Mouse (Mus musculus): Measurements from ENCODE around the gene Baz2a. TPM values are rescaled to one million over a fixed set of nuclear protein-coding genes. Genes with fewer than 3 reads are reported as not detected.
A peak's percentile ranks its signal among the peaks of the same experiment; 100 is the strongest.
"Not testable (repeated sequence)": the region's sequence is repeated elsewhere in the genome, so short reads cannot be mapped to it uniquely, and the experiment has no call there.

Baz2a gene
- polyA plus RNA-seq, 1 experiment from 2014 or later: 17.2 TPM

DNA sequence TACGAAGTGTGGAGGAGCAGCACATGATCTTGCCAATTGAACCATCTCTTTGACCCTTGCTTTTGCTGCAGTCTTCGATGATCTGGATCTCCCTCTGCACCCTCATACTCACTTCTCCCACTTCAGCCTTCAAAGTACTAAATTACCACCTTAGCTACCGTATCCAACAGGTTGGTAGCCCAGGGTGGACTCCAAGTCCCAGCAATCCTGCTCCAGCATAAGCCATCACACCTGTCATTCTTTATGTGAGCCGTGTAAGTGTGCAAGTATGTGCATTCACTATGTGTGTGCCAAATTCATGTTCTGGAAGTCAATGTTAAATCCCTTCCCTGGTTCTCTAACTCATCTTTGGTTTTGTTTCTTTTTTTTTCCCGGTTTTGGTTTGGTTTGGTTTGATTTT is 39.8 kb upstream of the Baz2a start:
- WGBS: 91% methylated on average over 5 of the region's 5 CpGs
- no peaks in the 10 kb centered on the region for H3K9me3 ChIP-seq (ENCODE audit: control insufficient read depth, low read length)

DNA sequence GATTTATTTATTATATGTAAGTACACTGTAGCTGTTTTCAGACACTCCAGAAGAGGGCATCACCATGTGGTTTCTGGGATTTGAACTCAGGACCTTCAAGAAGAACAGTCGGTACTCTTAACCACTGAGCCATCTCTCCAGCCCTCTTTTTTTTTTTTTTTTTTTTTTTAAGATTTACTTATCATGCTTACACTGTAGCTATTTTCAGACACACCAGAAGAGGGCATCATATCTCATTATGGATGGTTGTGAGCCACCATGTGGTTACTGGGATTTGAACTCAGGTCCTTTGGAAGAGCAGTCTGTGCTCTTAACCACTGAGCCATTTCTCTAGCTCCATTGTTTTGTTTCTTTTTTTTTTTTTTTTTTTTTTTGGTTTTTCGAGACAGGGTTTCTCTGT is 39.2 kb upstream of the Baz2a start:
- H3K4me2 ChIP-seq (ENCODE audit: low read length); H3K9ac ChIP-seq (ENCODE audit: low read length); H3K9me3 ChIP-seq (ENCODE audit: control insufficient read depth, low read length); H3K27me3 ChIP-seq (ENCODE audit: control insufficient read depth, insufficient read depth, low read length); H3K27ac ChIP-seq (replicated peaks in 1 of 2; ENCODE audit: control insufficient read depth in 1 of 2, insufficient read depth in 1 of 2, low read depth in 2 of 2, low read length in 2 of 2); ATAC-seq (ENCODE audit: insufficient number of reproducible peaks, insufficient read depth, low FRiP score, low read depth); H3K4me1 ChIP-seq (ENCODE audit: control insufficient read depth in 2 of 2, insufficient read depth in 2 of 2, low read length in 2 of 2); H3K4me3 ChIP-seq (ENCODE audit: control insufficient read depth in 1 of 2, insufficient read depth in 1 of 2, low read depth in 1 of 2, low read length in 2 of 2): not testable (repeated sequence)
- WGBS: 90% methylated on average over 1 of the region's 2 CpGs
- peaks cover 43% of the 10 kb centered on the region for H3K36me3 ChIP-seq (ENCODE audit: control insufficient read depth, insufficient read depth, low read length)

More for the DNA sequence above, 39.8 kb upstream of the Baz2a start:
- H3K4me3 ChIP-seq (ENCODE audit: control insufficient read depth in 1 of 2, insufficient read depth in 1 of 2, low read depth in 1 of 2, low read length in 2 of 2): no peak overlapping the region
- no peaks in the 10 kb centered on the region for H3K4me1 ChIP-seq (ENCODE audit: control insufficient read depth in 2 of 2, insufficient read depth in 2 of 2, low read length in 2 of 2)
- no peak overlapping the region for H3K27ac ChIP-seq (replicated peaks in 1 of 2; ENCODE audit: control insufficient read depth in 1 of 2, insufficient read depth in 1 of 2, low read depth in 2 of 2, low read length in 2 of 2)
- H3K9ac ChIP-seq (ENCODE audit: low read length): no peak overlapping the region
- no peaks in the 10 kb centered on the region for H3K27me3 ChIP-seq (ENCODE audit: control insufficient read depth, insufficient read depth, low read length)
- peaks cover 49% of the 10 kb centered on the region for H3K36me3 ChIP-seq (ENCODE audit: control insufficient read depth, insufficient read depth, low read length)
- H3K4me2 ChIP-seq (ENCODE audit: low read length): no peak overlapping the region
- no peak for ATAC-seq (ENCODE audit: insufficient number of reproducible peaks, insufficient read depth, low FRiP score, low read depth)

DNA sequence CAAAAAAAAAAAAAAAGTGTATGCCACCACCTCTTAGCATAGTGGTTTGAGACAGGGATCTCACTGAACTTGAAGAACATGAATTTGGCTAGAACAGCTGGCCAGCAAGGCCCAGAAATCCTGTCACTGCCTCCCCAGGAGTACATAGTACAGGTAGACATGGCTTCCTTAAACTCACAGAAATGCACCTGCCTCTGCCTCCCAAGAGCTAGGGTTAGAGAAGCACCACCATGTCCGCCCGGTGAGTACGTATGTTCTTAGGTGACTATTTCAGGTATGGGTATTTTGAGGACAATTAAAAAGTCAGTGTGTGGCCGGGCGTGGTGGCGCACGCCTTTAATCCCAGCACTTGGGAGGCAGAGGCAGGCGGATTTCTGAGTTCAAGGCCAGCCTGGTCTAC is 38.4 kb upstream of the Baz2a start:
- Histone ChIP-seq H3K4me1 (ENCODE audit: control insufficient read depth in 2 of 2, insufficient read depth in 2 of 2, low read length in 2 of 2) (peaks cover 0 to 4% of the 10 kb centered on the region in 2 experiments; a peak in 2 of 4 replicates), H3K4me2 (ENCODE audit: low read length) (no peak overlapping the region), H3K9me3 (ENCODE audit: control insufficient read depth, low read length) (no peaks in the 10 kb centered on the region), H3K9ac (ENCODE audit: low read length) (no peak overlapping the region), H3K27me3 (ENCODE audit: control insufficient read depth, insufficient read depth, low read length) (no peaks in the 10 kb centered on the region), H3K27ac (replicated peaks in 1 of 2; ENCODE audit: control insufficient read depth in 1 of 2, insufficient read depth in 1 of 2, low read depth in 2 of 2, low read length in 2 of 2) (no peak overlapping the region), H3K36me3 (ENCODE audit: control insufficient read depth, insufficient read depth, low read length) (peaks cover 35% of the 10 kb centered on the region), H3K4me3 (ENCODE audit: control insufficient read depth in 1 of 2, insufficient read depth in 1 of 2, low read depth in 1 of 2, low read length in 2 of 2) (no peak overlapping the region)
- 92% methylated on average over 8 of the region's 8 CpGs for WGBS
- no peak for ATAC-seq (ENCODE audit: insufficient number of reproducible peaks, insufficient read depth, low FRiP score, low read depth)

DNA sequence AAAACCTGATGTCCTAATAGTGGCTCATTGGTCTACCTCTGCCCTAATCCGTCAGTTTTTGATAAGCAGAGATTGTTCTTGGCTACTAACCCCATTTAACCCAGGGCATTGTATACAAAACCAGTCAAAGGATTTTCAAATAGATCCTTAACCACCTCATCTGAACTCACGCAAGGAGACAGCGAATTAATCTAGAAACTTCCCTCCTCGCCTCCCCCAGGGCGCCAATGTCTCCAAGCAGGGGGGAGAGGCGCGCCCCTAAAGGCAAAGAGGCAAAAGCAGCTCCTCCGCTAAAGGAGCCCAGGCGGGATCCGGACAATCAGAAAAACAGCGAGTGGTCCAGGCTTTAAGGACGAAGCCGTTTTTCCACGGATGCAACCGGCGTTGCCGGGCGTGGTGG is 33.2 kb upstream of the Baz2a start:
- peak overlapping the region; percentile 93 for H3K4me2 ChIP-seq (ENCODE audit: low read length)
- H3K4me1 ChIP-seq (ENCODE audit: control insufficient read depth in 2 of 2, insufficient read depth in 2 of 2, low read length in 2 of 2): peaks cover 3 to 21% of the 10 kb centered on the region in 2 experiments
- H3K9ac ChIP-seq (ENCODE audit: low read length): peak overlapping the region; percentile 89
- H3K9me3 ChIP-seq (ENCODE audit: control insufficient read depth, low read length): no peaks in the 10 kb centered on the region
- peak; percentile 11 for ATAC-seq (ENCODE audit: insufficient number of reproducible peaks, insufficient read depth, low FRiP score, low read depth)
- no peaks in the 10 kb centered on the region for H3K27me3 ChIP-seq (ENCODE audit: control insufficient read depth, insufficient read depth, low read length)
- peak overlapping the region; percentile 76 to 94 for H3K4me3 ChIP-seq (ENCODE audit: control insufficient read depth in 1 of 2, insufficient read depth in 1 of 2, low read depth in 1 of 2, low read length in 2 of 2)
- 1% methylated on average over 18 of the region's 18 CpGs for WGBS
- peaks cover 11% of the 10 kb centered on the region; the same call in 1 of the 2 replicates for H3K36me3 ChIP-seq (ENCODE audit: control insufficient read depth, insufficient read depth, low read length)
- peak overlapping the region; percentile 97 to 98 for H3K27ac ChIP-seq (replicated peaks in 1 of 2; ENCODE audit: control insufficient read depth in 1 of 2, insufficient read depth in 1 of 2, low read depth in 2 of 2, low read length in 2 of 2)

DNA sequence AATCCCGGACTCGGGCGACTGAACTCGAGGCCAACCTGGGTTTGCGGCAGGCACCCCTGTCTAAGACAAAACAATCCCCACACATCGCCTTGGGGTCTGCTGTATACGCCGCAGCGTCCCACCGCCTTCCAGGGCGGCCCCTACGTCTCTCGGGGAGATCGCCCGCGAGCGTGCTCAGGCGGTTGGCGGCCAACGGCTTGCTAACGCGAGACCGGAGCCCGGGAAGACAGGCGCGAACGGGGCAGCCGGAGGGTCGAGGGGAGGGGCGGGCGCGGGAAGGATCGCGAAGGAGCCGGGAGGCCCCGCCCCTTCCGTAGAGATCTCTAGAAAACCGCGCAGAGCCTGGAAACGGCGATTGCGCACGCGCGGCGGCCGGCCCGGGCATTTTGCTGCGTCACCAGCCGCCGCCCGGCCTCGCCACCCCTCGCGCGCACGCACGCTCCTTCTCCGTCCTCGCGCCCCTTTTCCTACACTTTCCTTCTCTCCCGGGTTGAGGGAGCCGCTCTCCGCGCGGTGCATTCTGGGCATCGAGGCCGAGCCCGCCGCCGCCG is 32.7 kb upstream of the Baz2a start, which contains the start of gene Ptges3:
Gene Ptges3, plus strand, starts transcription at position 354 of the 551 bp plus-strand sequence.
- peak within 1 kb of the TSS; percentile 97 to 98 for H3K27ac ChIP-seq (replicated peaks in 1 of 2; ENCODE audit: control insufficient read depth in 1 of 2, insufficient read depth in 1 of 2, low read depth in 2 of 2, low read length in 2 of 2)
- peaks cover 14% of the 10 kb centered on the region for H3K36me3 ChIP-seq (ENCODE audit: control insufficient read depth, insufficient read depth, low read length)
- no peaks in the 10 kb centered on the region for H3K9me3 ChIP-seq (ENCODE audit: control insufficient read depth, low read length)
- peak; percentile 91 for ATAC-seq (ENCODE audit: insufficient number of reproducible peaks, insufficient read depth, low FRiP score, low read depth)
- H3K4me2 ChIP-seq (ENCODE audit: low read length): peak within 1 kb of the TSS; percentile 93
- H3K27me3 ChIP-seq (ENCODE audit: control insufficient read depth, insufficient read depth, low read length): no peaks in the 10 kb centered on the region
- H3K4me1 ChIP-seq (ENCODE audit: control insufficient read depth in 2 of 2, insufficient read depth in 2 of 2, low read length in 2 of 2): peaks cover 3 to 21% of the 10 kb centered on the region in 2 experiments
- under 1% methylated on average over 65 of the region's 72 CpGs for WGBS
- peak within 1 kb of the TSS; percentile 76 to 94 for H3K4me3 ChIP-seq (ENCODE audit: control insufficient read depth in 1 of 2, insufficient read depth in 1 of 2, low read depth in 1 of 2, low read length in 2 of 2)
- peak within 1 kb of the TSS; percentile 89 for H3K9ac ChIP-seq (ENCODE audit: low read length)

DNA sequence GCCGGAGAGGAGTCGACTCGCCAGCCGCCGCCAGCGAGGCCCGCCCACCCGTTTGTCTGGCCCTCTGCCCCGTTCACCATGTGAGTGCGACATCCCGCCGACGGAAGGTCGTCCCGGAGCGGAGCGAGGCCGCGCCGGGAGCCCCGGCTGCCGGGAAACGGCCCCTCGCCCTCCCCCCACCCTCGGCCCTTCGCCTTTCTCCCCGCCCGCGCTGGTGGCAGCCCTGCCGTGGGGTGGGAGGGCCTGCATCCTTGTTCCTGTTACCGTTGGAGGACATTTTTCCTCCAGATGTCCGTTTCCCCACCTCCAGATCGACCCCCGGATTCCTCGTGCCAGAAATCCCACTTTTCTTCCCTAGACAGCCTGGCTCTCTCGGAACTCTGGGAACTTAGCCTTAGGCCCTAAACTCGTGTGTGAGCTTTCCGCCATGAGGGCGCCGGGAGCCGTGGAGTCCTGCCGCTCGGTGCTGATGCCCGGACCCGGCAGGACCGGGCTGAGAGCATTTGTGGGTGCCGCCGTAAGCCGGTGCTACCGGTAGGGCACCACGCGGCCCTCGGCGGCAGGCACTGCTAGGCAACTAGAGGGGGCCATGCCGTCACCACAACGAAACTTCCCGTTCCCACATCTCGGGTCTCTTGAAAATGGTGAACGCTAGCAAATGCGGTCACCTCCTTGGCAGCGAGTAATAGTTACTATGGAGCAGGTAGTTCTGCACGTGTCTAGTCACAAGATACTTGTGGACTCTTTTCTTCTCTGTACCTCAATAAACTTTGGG is 32.0 kb upstream of the Baz2a start:
- Histone ChIP-seq H3K4me2 (ENCODE audit: low read length) (peak overlapping the region; percentile 93), H3K27me3 (ENCODE audit: control insufficient read depth, insufficient read depth, low read length) (no peaks in the 10 kb centered on the region), H3K4me1 (ENCODE audit: control insufficient read depth in 2 of 2, insufficient read depth in 2 of 2, low read length in 2 of 2) (peaks cover 3 to 21% of the 10 kb centered on the region in 2 experiments), H3K27ac (replicated peaks in 1 of 2; ENCODE audit: control insufficient read depth in 1 of 2, insufficient read depth in 1 of 2, low read depth in 2 of 2, low read length in 2 of 2) (peak overlapping the region; percentile 93 to 97), H3K9me3 (ENCODE audit: control insufficient read depth, low read length) (no peaks in the 10 kb centered on the region), H3K9ac (ENCODE audit: low read length) (peak overlapping the region; percentile 89), H3K36me3 (ENCODE audit: control insufficient read depth, insufficient read depth, low read length) (peaks cover 20% of the 10 kb centered on the region), H3K4me3 (ENCODE audit: control insufficient read depth in 1 of 2, insufficient read depth in 1 of 2, low read depth in 1 of 2, low read length in 2 of 2) (peak overlapping the region; percentile 76 to 94)
- ATAC-seq (ENCODE audit: insufficient number of reproducible peaks, insufficient read depth, low FRiP score, low read depth): peak; percentile 60
- under 1% methylated on average over 54 of the region's 62 CpGs for WGBS

DNA sequence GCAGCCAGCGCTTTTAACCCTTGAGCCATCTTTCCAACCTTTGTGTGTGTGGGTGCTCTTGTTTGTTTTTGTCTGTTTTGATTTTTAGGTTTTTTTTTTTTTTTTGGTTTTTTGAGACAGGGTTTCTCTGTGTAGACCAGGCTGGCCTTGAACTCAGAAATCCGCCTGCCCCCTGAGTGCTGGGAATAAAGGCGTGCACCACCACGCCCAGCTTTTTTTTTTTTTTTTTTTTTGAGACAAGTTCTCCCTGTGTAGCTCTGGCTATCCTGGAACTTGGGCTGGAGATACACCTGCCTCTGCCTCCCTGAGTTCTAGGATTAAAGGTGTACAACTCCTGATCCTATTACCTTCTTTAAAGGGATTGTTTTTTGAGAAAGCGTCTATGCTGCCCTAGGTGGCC is 30.3 kb upstream of the Baz2a start:
- peak overlapping the region in 1 of 2 experiments; percentile 76; a peak in 2 of 4 replicates for H3K4me3 ChIP-seq (ENCODE audit: control insufficient read depth in 1 of 2, insufficient read depth in 1 of 2, low read depth in 1 of 2, low read length in 2 of 2)
- peaks cover 3 to 21% of the 10 kb centered on the region in 2 experiments for H3K4me1 ChIP-seq (ENCODE audit: control insufficient read depth in 2 of 2, insufficient read depth in 2 of 2, low read length in 2 of 2)
- no peak overlapping the region for H3K27ac ChIP-seq (replicated peaks in 1 of 2; ENCODE audit: control insufficient read depth in 1 of 2, insufficient read depth in 1 of 2, low read depth in 2 of 2, low read length in 2 of 2)
- WGBS: 83% methylated on average over 5 of the region's 5 CpGs
- no peaks in the 10 kb centered on the region for H3K27me3 ChIP-seq (ENCODE audit: control insufficient read depth, insufficient read depth, low read length)
- peak overlapping the region; percentile 93 for H3K4me2 ChIP-seq (ENCODE audit: low read length)
- no peak for ATAC-seq (ENCODE audit: insufficient number of reproducible peaks, insufficient read depth, low FRiP score, low read depth)
- peaks cover 22% of the 10 kb centered on the region for H3K36me3 ChIP-seq (ENCODE audit: control insufficient read depth, insufficient read depth, low read length)
- H3K9ac ChIP-seq (ENCODE audit: low read length): peak overlapping the region; percentile 89
- H3K9me3 ChIP-seq (ENCODE audit: control insufficient read depth, low read length): no peaks in the 10 kb centered on the region
